Mouse (Mus musculus) cerebellum, adult 11 months (tissue): ENCODE results near the gene Arrdc5.

Experiments used
- DNase-seq: peaks from one replicate; pipeline ENCODE4 v3.0.0; 2022

Gene Arrdc5

DNA sequence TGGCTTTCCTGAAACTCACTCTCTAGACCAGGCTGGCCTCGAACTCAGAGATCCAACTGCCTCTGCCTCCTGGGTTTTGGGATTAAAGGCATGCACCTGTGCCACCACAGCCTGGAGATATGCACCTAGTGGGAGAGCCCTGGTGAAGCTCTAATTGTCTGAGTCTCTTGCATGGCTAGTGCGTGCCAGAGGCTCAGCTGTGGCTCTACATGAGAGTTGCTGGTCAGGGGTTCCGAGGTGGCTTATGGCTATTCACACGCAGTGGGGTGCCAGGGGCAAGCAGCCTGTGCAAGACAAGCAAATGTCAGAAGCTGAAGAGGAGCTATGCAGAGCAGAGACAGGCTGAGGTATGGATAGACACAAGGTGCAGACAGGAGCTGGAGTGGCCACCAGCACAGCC is 45.4 kb downstream of the Arrdc5 start:
- DNase-seq = no peak

DNA sequence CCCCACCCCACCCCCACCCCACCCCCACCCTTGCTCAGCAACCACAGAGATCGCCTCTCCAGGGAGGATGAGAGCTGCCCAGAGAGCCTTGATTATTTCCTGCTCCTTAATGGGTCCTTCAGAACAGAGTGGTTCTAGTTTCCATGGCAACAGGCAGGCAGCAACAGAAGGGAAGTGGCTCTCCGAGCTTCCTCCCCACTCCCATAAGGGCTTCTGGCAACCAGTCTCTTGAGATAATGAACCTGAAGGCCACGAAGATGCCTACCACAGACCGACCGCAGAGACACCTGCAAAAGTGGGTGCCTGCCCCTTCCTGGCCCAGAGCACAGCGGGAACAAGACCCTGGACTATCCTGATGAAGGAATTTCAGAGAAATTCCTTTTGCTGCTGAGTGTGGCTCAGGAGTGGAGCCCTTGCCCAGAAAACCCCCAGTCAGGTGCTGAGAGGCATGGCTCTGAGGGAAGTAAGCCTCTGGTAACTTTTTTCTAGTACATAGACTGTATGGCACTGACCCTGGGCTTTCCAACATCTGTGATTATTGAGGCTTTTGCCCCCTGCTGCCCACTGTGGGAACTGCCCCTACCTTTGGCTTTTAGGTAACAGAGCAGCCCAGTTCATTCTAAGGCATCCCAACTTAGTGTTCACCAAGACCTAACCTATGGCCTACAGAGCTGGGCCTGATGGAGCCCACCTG is 48.8 kb downstream of the Arrdc5 start:
- no peak for DNase-seq

DNA sequence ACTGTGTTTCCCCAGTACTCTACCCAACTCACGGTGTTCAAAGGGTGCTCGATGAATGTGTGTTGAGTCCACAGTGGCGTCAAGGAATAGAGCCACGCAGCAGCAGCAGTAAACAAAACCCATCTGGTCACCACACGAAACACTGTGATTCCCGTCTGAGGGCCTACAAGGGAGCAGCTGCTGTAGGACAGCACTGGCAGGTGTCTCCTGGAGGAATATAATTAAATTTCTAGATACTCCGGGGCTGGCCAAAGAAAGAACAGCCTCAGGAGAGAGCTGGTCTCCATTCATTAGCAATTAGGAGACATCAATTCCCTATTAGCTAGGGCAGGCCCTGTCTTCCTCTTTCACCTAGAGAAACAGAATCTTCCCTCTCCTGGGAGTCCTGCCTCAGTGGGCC is 54.5 kb downstream of the Arrdc5 start:
- DNase-seq = no peak
